Mouse (Mus musculus) lung, postnatal 4 days (tissue): ENCODE measurements around the gene Spsb1.
A peak's percentile ranks its signal among the peaks of the same experiment; 100 is the strongest.

Experiments used
- DNase-seq, 2 experiments: peaks; one replicate each; pipeline ENCODE4 v3.0.0; 2021

Spsb1 gene

DNA sequence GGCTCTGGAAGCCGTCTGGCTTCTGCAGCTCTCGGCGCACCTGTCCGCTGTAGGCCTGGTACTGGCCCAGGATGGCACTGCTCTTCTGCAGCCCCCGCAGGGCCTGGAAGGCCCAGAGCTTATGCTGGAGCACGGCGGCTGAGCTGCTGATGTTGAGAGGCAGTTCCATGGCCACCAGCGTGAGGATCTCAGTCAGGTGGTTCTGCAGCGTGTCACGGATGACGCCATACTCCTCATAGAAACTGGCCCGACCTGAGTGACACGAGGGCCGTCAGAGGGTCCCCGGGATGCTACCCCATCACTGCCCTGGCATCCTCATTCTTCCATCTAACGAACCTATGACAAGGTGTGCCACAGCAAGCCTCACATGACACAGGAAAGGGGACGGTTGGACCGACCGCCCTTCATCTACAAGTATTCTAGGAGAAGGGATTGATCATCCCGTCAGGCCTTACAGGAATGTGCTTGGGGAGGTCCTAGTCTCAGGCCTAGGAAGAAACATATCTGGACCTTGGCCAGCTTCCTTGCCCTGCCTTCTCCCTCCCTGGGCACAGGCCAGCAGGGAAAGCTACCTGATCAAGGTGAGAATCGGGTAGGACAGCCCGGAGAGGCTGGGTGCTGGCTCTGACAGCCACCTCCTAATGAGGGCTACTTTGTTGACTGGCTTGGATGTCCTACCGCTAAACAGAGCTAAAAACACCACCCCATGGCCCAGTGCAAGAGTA is 29.2 kb upstream of the Spsb1 start:
- no peak for DNase-seq

DNA sequence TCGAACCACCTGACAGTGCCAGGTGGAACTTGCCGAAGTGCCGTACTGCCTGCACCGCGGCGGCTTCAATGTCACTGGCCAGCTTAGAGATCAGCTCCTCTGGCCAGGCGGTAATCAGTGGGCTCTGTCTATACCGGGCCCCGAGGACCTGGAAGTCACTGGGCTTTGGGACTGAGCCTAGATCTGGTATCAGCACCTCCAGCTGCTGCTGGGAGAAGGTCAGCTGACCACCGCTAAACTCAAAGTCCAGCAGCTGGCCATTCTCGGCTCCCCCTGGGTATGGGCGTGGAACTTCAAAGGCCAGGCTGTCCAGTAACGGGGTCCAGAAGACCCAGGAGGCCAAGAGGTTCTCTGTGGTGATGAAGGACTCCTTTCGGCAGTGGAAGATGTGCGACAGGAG is 27.3 kb upstream of the Spsb1 start:
- DNase-seq = no peak

DNA sequence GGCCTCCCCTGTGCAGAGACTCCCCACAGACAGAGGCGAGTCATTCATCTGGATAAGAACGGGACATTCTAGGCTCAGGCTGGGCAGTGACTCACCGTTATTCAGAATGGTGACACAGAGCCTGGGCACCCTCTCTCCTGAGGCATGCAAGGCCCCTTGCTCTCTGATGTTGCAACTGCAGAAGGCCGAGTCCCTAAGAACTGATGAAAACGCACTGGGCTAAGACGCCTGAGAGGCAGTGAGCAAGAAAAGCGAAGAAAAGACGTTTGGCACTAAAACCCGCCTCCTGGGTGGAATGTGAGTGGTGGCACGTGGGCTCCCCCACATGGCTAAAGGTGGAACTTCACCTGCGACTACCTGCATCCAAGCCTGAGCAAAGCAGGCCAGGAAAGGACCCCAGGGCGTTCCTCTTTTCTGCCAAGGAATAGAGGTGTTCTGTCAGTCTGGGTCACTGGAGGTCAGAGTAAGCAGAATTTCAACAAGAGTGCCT is 25.0 kb upstream of the Spsb1 start:
- DNase-seq = peak; percentile 77 to 85

- DNase-seq = no peak
Observed at GRCm38 (mm10) chr4:149978820-149979219, 24.0 kb upstream of the Spsb1 start.

DNA sequence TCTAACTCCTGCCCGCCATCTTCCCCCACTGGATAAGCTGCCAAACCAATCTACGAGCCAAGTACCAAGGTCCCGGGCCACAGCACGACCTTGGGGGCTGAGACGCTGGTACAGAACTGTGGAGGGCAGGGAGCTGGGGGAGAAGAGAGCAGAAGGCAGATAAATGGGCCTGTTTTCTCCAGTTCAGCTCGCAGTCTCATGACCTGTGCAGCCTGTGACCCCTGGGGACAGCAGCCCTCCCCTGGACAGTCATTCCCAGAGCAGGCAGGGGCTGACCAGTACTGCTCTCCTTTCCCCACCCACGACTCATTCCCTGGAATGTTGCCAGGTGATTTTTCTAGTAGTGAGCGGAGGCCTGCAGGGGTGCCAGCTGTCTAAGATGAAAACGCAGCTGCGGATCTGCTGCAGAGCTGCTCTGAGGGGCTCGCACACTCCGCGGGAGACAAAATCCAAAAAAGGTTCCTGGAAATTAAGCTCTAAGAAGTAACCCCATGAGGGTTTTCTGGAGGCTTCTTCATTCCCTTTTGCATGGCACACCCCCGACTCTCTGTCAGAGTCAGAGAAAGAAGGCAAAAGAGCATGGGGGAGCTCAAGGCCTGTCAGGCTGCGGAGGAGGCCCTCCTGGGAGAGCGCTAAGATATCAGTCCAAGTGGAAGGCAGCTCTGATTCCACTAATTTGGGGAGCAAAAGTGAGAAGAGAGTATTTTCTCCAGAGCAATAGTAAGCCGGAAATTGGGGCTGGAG is 23.1 kb upstream of the Spsb1 start:
- no peak for DNase-seq

DNA sequence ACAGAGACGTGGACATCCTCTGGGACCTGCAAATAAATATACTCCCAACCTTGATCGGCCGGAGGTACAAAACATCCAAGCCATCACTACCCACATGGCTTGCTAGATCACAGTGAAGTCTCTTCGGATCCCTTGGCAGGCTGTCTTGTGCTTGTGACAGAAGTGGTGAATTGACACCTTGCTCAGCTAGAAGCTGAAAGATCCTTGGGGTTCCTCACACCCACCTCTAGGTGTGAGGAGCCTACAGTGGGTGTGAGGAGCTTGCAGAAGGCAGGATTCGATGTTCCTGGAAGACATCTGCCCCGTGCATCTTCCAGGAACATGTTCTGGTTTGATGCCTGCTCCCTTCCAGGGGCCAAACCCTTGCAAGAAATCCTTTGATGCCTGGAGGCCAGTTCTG is 22.3 kb upstream of the Spsb1 start:
- DNase-seq = no peak

- DNase-seq = no peak
Observed at GRCm38 (mm10) chr4:149975730-149976254, 20.9 kb upstream of the Spsb1 start.

GRCm38 (mm10) chr4:149975291-149975690 is 20.4 kb upstream of the Spsb1 start:
- DNase-seq = no peak

GRCm38 (mm10) chr4:149971393-149971792 is 16.6 kb upstream of the Spsb1 start:
- DNase-seq = no peak

DNA sequence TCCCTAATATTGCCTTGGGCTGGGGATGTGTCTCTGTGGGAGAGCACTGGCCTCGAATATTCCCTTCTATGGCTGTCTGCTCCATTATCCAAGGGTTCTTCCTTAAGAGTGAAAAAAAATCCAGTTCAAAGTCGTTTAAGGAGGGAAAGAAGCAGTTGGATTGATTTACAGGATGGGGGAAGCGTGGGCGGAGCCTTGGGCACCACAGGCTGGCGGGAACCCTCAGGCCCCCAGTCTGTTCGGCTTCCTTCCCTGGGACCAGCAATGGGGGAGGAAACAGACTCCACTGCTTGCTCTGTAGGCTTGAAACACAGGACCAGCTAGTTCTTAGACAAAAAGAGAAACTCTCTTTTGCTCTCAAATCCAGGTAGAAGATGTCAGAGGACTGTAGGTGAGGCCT is 13.7 kb upstream of the Spsb1 start:
- no peak for DNase-seq

DNA sequence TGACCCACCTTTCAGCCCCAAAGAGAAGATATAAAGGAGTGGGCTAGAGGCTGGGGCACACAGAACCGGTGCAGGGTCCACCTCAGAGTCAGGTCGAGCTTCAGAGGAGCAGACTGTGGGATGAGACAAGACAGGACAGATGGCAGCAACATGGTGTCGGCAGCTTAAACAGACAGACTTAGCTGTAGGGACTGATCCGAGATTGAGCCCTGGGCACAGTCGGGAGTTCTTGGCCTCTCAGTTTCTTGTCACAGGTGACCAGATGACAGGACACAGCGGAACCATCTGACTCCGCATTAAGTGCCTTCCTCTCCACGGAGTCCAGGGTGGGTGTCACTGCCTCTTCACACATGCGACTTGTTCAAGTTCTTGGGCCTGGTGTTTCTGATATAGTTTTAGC is 12.1 kb upstream of the Spsb1 start:
- DNase-seq = no peak

DNA sequence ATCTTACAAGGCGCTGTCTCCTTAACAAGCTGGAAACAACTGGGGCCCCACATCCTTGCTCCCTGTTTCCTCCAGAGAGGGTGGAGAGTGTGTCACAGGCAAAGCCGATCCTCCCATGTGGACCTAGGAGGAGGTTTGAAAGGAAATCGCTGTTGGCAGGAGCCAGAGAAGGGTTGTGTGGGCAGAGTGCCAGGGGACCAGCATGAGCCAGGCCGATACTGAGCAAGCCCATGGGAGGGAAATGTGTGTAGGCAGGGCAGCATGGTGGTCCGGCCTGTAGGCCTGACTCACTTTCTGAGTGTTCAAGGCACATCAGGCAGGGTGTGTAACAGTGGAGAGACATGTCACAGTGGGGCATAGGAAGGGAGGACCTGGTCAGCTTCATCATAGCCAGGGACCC is 11.4 kb upstream of the Spsb1 start:
- peak; percentile 71 to 81 for DNase-seq

DNA sequence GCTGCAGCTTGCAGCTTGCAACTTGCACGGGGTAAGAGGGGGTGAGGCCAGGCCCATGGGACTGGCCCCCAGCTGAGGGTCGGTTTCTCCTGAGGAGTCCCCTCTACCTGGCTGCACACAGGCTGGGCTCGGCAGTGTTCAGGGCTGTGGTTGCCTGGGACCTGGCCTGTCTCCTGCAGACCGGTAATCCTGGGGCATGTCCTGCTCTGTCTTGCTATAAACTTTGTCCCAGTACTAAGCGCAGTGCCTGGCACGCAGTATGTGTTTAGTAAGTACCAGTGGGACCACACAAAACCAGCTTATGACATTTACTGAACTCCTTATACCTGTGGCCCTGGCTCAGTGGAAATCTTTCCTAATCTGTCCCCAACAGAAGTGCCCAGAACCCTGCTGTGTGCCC is 10.8 kb upstream of the Spsb1 start:
- no peak for DNase-seq

- no peak for DNase-seq
Observed at GRCm38 (mm10) chr4:149965242-149965641, 10.4 kb upstream of the Spsb1 start.

- DNase-seq = no peak
Observed at GRCm38 (mm10) chr4:149964770-149965169, 9.9 kb upstream of the Spsb1 start.

GRCm38 (mm10) chr4:149964285-149964684 is 9.4 kb upstream of the Spsb1 start:
- no peak for DNase-seq

GRCm38 (mm10) chr4:149960391-149960790 is 5.5 kb upstream of the Spsb1 start:
- DNase-seq = no peak

DNA sequence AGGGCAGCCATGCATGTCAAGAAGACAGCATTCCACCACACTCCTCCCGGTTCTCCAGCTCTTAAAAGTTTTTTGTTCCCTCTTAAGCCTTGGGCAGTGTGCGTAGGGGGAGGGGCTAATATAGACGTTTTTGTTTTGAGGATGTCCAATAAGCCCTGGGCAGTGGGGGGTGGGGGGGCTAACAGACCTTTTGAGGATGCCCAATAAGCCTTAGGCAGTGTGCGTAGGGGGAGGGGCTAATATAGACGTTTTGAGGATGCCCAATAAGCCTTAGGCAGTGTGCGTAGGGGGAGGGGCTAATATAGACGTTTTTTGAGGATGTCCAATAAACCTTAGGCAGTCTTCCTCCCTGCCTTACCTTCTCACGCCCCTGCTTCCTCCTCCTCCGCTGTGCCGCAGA is 5.0 kb upstream of the Spsb1 start:
- DNase-seq = no peak

DNA sequence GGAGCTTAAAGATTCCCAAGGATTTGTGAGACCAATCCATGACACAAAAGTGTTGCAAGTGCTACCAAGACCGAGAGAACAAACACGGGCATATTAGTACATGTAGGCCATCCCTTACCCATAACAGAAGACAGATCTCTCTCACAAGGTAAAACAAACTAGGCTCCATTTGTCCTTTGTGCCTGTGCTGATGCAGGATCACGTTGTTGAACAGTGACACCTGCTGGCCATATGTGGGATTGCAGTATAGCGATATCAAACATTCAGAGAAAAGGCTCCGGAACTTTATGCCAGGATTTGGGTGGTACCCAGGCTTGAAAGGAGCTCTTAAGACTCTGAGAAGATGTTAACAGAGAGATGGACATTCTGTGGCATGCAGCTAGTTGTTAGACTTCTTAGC is 3.7 kb upstream of the Spsb1 start:
- DNase-seq = peak in 1 of 2 experiments; percentile 83

DNA sequence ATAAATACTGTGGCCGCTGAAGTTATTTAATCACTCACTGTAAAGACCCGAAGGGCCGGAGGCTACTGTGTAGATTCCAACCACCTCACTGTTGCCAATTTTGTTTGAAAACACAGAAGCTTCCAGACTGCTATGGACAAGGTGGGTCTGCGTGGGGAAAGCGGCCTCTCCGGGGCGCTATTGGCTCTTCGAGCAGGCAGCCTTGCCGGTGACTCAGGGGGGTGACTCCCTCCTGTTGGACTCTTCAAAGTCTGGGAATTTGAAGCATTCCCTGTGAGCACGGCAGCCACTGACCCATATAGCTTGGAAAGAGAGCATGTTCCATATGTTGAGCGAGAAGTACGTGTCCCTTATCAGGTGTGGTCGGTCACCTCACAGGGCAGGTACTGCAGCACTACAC is 1.2 kb upstream of the Spsb1 start:
- no peak for DNase-seq

DNA sequence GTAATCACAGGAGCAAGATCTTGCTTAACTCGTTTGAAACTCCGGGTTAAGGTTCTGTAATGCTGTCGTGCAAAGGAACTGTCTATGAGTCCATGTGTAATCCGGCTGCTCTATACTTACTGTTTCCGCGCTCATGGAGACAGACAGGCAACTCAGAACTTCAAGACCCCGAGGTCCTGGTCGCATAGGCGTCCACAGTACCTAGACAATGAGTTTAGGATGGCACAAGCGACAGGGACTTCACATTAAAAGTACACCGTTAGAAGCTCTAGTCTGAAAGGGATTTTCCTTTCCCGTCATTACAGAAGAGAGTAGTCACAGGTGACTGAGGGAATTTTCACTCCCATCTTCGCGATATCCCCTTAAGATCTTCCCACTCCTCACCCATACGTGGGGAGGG is 788 bp upstream of the Spsb1 start:
- DNase-seq = no peak

DNA sequence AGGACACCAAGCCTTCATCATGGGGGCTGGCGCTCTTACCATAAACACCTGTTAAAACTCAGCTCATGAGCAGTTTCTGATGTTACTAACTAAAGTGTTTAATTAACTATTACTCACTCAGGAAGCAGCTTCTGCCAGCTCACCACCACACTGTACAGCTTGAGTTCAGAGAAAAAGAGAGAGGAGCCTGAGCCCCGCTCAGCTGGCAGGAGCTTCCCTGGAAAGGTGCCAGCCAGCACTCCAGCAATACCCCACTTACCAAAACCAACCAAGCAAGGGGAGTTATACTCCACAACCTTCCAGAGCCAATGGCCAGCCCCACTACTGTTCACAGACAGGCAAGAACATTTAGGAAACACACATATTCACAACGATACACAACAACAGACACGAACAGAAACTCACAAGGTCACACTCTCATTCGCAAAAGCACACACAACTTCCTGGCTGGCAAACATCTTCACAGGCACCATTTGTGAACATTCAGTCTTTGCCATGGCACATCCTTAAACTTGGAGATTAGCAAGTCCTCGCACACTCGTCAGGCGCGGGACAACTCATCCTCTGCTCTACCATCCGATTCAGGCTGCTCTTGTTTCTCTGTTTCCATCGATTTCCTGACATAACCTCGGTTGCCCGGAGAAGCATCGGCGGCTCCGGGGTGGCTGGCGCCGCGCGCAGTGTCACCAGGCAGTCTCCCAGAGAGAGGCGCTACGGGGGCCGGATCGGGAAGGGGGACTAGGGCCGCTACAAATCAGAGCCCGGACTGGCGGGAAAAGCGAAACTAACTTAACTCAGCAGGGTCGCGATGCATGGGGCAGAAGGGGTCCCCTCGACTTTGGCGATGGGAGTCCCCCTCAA is 992 bp downstream of the Spsb1 start:
- DNase-seq = peak; percentile 63 to 71

- DNase-seq = peak in 1 of 2 experiments; percentile 37
Observed at GRCm38 (mm10) chr4:149952201-149952600, 2.6 kb downstream of the Spsb1 start.
